Mouse (Mus musculus): ENCODE measurements around the gene Pou6f1. TPM values are rescaled to one million over a fixed set of nuclear protein-coding genes. Genes with fewer than 3 reads are reported as not detected.

Gene Pou6f1
- polyA plus RNA-seq, 1 experiment from 2014 or later = 36.4 TPM

DNA sequence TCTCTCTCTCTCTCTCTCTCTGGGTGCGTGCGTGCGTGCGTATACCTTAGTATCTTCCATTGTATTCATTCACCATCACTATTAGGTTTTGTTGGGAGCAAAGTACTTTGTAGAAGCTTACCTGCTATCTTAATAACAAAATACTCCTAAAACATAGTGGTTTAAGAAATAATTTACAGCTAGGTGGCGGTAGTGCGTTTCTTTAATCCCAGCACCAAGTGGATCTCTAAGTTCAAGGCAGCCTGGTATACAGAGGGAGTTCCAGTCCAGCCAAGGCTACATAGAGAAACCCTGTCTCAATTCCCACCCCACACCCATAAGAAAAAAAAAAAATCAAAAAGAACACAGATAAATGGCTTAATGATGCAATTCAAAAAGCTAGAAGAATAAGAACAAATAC lies 61.9 kb downstream of the Pou6f1 start:
- Histone ChIP-seq H3K27ac (no peak overlapping the region), H3K4me2 (no peak overlapping the region), H3K4me3 (no peak overlapping the region), H3K4me1 (no peaks in the 10 kb centered on the region), H3K27me3 (no peaks in the 10 kb centered on the region), H3K36me3 (ENCODE audit: poor library complexity, severe bottlenecking) (peaks cover 29% of the 10 kb centered on the region), H3K9ac (no peak overlapping the region), H3K9me3 (replicated peaks) (0 out of 2 replicates have a peak, but pooled peaks cover 3% of the 10 kb centered on the region)
- 91% methylated on average over 6 of the region's 6 CpGs for WGBS
- no peak for ATAC-seq

DNA sequence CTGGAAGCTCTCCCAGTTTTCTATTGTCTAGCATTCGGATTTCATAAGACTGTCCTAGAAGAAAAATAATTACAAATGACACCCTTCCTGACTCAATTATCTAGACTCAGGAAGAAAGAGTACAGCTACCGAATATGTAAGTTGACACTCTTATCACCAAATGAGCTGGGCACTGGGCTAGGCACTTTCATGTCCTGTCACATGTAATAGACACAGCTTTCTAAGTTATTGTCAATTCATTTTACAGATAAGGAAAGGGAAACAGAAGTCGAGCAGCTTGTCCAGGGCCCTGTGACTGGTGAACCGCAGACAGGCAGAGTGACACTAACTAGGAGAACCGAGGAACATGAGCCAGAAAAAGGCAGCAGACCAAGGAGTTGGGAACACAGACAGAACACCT lies 71.9 kb downstream of the Pou6f1 start:
- H3K9ac ChIP-seq = no peak overlapping the region; the same call in 1 of the 2 replicates
- H3K36me3 ChIP-seq (ENCODE audit: poor library complexity, severe bottlenecking) = peaks cover 35% of the 10 kb centered on the region
- no peak overlapping the region for H3K27ac ChIP-seq
- H3K27me3 ChIP-seq = no peaks in the 10 kb centered on the region
- no peak for ATAC-seq
- H3K4me2 ChIP-seq = no peak overlapping the region
- H3K4me1 ChIP-seq = no peaks in the 10 kb centered on the region
- 91% methylated on average over 5 of the region's 5 CpGs for WGBS
- no peaks in the 10 kb centered on the region for H3K9me3 ChIP-seq (replicated peaks)
- no peak overlapping the region for H3K4me3 ChIP-seq

DNA sequence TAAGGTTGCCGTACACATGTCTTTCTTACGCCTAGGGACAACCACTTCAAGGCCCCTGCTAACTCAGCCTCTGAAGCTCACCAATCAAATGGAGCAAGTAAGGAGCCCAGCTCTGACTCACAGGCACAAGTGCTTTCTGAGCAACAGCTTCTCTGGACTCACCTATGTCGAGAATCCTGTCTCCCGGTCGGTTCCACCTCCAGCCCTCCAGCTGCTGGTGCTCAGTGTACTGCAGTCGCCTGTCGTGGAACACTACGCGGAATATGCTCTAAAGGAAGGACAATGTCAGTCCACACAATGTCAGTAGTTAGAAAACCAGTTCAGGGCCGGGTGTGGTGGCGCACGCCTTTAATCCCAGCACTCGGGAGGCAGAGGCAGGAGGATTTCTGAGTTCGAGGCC lies 74.4 kb downstream of the Pou6f1 start:
- no peaks in the 10 kb centered on the region for H3K4me1 ChIP-seq
- H3K4me3 ChIP-seq = no peak overlapping the region
- ATAC-seq = no peak
- H3K27ac ChIP-seq = no peak overlapping the region
- H3K4me2 ChIP-seq = no peak overlapping the region
- H3K9me3 ChIP-seq (replicated peaks) = no peaks in the 10 kb centered on the region
- 93% methylated on average over 14 of the region's 14 CpGs for WGBS
- no peaks in the 10 kb centered on the region for H3K27me3 ChIP-seq
- no peak overlapping the region for H3K9ac ChIP-seq
- peaks cover 50% of the 10 kb centered on the region for H3K36me3 ChIP-seq (ENCODE audit: poor library complexity, severe bottlenecking)

Small RNA genes lying within 50 kb of the gene (microRNA-seq; reads per million reads assigned to microRNA genes)
- gene Mir6961 = not detected

Other genes starting within 250 kb of the Pou6f1 start
- gene Methig1, start 246.8 kb downstream of the Pou6f1 start, polyA plus RNA-seq (2015; fragmentation: Nextera tagmentation; extraction: Ambion mirVana) = not detected in 2 replicates
- gene Mettl7a2, start 246.8 kb downstream of the Pou6f1 start, polyA plus RNA-seq (2015; fragmentation: Nextera tagmentation; extraction: Ambion mirVana) = not detected in 2 replicates
- not detected in 2 replicates for gene Higd1c, start 235.4 kb downstream of the Pou6f1 start, polyA plus RNA-seq (2015; fragmentation: Nextera tagmentation; extraction: Ambion mirVana)
- gene Gm5475, start 177.8 kb downstream of the Pou6f1 start, polyA plus RNA-seq (2015; fragmentation: Nextera tagmentation; extraction: Ambion mirVana) = 0.06 TPM in 1 of 2 replicates, not detected in the other
- gene Slc11a2, start 174.9 kb downstream of the Pou6f1 start, polyA plus RNA-seq (2015; fragmentation: Nextera tagmentation; extraction: Ambion mirVana) = 21.3 and 22.1 TPM in 2 replicates
- gene Letmd1, start 131.0 kb downstream of the Pou6f1 start, polyA plus RNA-seq (2015; fragmentation: Nextera tagmentation; extraction: Ambion mirVana) = 44.7 and 50.3 TPM in 2 replicates
- gene Csrnp2, start 104.5 kb downstream of the Pou6f1 start, polyA plus RNA-seq (2015; fragmentation: Nextera tagmentation; extraction: Ambion mirVana) = 34.7 and 39.2 TPM in 2 replicates
- 35.2 and 38.3 TPM in 2 replicates for gene Tfcp2, start 48.0 kb downstream of the Pou6f1 start, polyA plus RNA-seq (2015; fragmentation: Nextera tagmentation; extraction: Ambion mirVana)
- gene Dazap2, start 15.4 kb upstream of the Pou6f1 start, polyA plus RNA-seq (2015; fragmentation: Nextera tagmentation; extraction: Ambion mirVana) = 190 and 192 TPM in 2 replicates
- gene Smagp, start 37.0 kb upstream of the Pou6f1 start, polyA plus RNA-seq (2015; fragmentation: Nextera tagmentation; extraction: Ambion mirVana) = 1.7 and 2.1 TPM in 2 replicates
- gene Bin2, start 69.6 kb upstream of the Pou6f1 start, polyA plus RNA-seq (2015; fragmentation: Nextera tagmentation; extraction: Ambion mirVana) = 1.3 and 1.7 TPM in 2 replicates
- gene Cela1, start 87.9 kb upstream of the Pou6f1 start, polyA plus RNA-seq (2015; fragmentation: Nextera tagmentation; extraction: Ambion mirVana) = 0.23 and 1.2 TPM in 2 replicates
- 0.06 and 0.10 TPM in 2 replicates for gene Galnt6, start 129.4 kb upstream of the Pou6f1 start, polyA plus RNA-seq (2015; fragmentation: Nextera tagmentation; extraction: Ambion mirVana)
- gene Slc4a8, start 161.8 kb upstream of the Pou6f1 start, polyA plus RNA-seq (2015; fragmentation: Nextera tagmentation; extraction: Ambion mirVana) = 17.1 and 19.5 TPM in 2 replicates

Measured in forebrain, embryonic 13.5 days (tissue).